Mouse (Mus musculus) heart, postnatal 14 days (tissue): Measurements from ENCODE around the gene Lypd1. TPM values are rescaled to one million over a fixed set of nuclear protein-coding genes. Genes with fewer than 3 reads are reported as not detected.
A peak's percentile ranks its signal among the peaks of the same experiment; 100 is the strongest.

Experiments
- DNase-seq, 2 experiments: peaks; one replicate each; pipeline ENCODE4 v3.0.0; 2021 to 2022
- intact Hi-C: fragments of 180-260 bp; cut with DNase I; formaldehyde crosslinking; loops from one replicate; pipeline ENCODE4 v1.15.1; 2025
- long read RNA-seq, 2 experiments: library from polyadenylated mRNA; stranded (forward); transcript quantifications; one replicate each; pipeline ENCODE4 v2.0.0; 2021
- total RNA-seq, 2 experiments: library from RNA; stranded (reverse); gene quantifications; 2 replicates each; pipeline ENCODE4 v1.2.3; 2021

Lypd1 gene
- under 1 TPM; 0.26 to 0.66 TPM for total RNA-seq
- long read RNA-seq, experiment 1, full-length matches to known transcripts, result 1 of 1 reads
- long read RNA-seq, experiment 1, partial matches to known transcripts, result 0 of 1 reads
- long read RNA-seq, experiment 1, other reads (novel, unspliced or antisense), result 0 of 1 reads
- long read RNA-seq, experiment 2, result 0 reads

DNA sequence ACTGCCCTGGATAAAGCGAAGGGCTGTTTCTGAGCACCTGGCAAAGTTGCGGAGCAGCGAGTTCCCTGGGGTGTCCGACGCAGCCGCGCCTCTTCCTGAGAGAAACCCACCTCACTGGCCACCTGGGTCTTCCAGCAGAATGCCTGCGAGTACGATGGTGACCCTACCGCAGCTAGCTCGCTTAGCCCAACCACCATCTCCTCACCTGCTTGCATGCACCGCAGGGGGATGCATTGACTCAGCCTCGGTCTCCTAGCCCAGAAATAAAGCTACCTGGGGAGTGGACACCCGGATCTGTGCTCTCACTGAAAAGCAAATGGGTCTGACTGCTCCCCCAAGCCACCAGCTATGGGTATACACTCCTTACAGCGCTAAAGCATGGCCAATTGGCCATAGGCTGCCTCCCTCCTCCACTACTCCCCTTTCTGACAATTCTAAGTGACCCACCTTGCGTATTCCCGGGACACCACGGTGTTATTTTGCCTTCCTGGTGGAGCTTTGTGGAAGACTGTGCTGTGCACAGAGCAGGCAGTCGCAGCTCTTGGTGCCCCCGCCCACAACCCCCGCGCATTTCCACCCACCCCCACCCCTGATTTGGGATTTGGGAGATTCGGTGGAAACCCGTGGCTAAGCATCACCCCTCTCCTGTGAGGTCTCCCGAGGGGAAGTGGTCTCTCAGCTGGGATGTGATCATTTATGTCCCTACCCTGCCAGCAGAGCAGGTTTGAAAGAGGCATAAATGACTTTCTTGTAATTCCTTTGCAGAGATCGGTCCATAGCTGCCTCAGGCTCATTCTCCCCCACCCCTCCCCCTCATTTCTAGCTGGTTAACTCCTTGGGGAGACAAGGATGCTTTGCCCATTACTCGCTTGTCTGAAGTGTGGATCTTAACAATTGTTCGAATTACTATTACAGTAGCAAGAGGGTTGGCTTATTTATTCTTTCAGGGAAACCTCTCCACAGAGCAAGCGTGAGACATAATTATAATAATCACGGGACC lies at the start of gene Lypd1:
TSS of gene Lypd1 (minus strand) at position 501 of the 1,000 bp plus-strand sequence.
- intact Hi-C loops, result no loop called here
- DNase-seq, result no peak

DNA sequence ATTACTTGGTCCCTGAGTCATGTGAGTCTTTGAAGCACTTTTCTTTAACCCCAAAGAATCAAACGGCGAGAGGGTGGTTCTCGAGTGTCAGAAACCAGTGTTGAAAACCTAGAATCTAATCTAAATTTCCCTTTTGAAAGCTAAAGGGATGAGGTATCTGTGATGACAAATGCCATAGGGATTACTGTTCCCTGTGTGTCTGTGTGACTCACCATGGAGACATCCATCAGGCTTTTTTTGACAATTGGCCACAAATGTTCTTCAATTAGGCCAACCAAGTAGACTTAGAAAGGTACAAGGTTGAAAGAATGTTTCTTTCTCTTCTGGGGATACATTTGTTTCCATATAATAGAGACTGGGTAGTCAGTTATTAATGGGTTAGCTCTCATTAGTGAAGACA lies 38.1 kb upstream of the Lypd1 start:
- intact Hi-C loops, result no loop called here
- DNase-seq, result no peak

DNA sequence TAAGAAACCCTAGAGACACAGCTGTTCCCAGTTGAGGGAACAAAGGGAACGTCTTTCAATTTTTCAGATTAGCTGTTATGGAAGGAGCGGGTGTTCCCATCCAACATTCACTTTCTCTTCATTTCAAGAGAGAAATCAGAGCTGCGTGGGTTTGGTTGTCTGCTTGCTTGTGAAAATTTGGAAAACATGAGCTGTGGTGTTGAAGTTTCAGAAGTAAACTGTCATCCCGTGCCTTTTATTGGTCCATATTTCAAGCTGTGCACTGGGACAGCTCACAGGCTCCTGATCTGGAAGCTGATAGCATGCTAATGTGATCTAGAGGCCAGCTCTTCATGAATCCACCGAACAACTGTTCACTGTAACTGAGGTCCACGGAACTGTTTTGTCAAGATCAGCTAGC lies 36.2 kb upstream of the Lypd1 start:
- no peak for DNase-seq
- intact Hi-C loops, result no loop called here

DNA sequence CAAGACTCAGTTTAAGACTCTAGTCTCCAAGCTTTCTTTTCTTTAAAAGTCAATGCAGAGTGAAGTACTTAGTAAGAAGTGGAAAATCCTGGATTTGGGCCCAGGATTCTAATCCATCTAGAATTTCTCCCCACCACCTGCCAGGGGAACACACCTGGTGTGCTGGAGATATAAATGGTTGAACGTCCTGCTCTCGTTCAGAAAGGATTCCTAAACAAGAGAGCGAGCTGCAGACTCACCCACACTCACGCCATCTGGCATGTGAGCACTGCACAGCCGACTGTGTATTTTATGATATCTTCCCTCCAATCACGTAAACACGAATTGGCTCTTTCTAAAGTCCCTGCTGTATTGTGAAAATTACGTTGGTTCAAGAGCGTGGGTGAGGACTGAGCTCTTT lies 32.2 kb upstream of the Lypd1 start:
- no peak for DNase-seq
- intact Hi-C loops, result no loop called here

DNA sequence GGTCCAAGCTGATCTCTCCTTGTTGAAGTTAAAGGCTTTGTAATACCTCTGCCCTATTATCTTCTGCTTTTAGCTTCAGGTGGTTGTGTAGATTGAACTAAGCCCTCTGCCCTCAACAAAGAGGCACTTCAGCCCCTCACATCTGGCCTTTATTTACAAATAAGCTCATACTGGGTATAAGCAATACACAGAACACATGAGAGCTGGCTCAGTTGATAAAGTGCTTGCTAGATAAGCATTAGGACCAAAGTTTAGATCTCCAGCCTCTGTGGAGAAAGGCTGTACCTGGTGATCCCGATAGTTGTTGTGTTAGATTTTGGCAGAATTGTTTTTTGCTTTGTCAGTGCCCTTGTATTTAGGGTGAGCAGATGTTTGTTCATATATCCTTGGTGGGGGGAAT lies 30.4 kb upstream of the Lypd1 start:
- no peak for DNase-seq
- intact Hi-C loops, result no loop called here

DNA sequence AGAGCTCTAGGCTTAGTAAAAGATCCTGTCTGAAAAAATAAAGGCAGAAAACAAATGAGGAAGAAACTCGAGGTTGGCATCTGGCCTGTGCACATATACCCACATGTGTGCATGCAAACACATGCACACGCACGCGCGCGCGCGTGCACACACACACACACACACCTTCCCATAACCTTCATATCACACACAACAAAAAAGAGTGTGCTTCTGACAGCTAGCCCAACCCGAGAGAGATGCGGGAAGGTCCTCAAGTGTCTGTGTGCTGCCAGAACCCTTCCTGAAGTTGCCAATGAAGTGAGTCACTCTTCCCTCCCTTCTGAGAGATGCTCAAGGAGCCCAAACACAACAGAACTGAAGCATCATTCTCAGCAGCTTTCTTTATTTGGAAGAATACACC lies 12.6 kb upstream of the Lypd1 start:
- intact Hi-C loops, result no loop called here
- no peak for DNase-seq

DNA sequence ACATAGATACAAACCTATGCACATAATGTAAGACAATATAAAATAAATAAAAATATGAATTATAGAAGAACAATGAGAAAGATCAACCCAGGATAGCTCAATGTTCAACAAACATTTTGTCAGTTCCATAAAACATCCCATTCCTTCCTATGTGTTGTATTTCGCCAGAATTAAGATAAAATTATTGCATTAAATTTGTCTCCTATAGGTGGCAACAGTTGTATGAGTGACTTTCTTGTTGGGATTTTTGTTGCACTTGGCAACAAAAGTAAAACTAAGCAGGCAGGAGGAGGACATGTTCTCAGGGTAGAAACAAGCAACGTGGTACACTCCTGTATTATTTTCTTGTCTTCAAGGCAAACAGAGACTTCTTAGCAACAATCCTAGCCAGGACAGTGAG lies 10.2 kb upstream of the Lypd1 start:
- intact Hi-C loops, result no loop called here
- DNase-seq, result no peak

DNA sequence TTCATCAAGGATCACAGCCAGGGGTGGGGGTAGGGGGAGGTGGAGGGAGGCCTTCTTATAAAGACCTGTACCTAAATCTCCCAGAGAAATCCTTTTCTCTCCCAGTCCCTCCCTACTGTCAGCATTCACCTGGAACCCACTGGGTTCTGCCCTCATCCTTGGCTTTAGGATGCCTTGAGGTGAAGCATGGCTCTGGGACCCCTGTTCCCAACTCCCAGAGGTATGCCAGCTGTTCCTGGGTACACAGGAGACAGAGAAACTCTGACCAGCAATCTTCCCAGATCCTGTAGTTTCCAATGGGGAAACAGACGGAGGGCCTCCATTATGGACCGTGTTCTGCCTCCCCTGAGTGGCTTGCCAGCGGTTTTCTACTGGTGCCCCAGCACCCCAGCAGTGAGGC lies 7.8 kb upstream of the Lypd1 start:
- DNase-seq, result no peak
- intact Hi-C loops, result no loop called here

DNA sequence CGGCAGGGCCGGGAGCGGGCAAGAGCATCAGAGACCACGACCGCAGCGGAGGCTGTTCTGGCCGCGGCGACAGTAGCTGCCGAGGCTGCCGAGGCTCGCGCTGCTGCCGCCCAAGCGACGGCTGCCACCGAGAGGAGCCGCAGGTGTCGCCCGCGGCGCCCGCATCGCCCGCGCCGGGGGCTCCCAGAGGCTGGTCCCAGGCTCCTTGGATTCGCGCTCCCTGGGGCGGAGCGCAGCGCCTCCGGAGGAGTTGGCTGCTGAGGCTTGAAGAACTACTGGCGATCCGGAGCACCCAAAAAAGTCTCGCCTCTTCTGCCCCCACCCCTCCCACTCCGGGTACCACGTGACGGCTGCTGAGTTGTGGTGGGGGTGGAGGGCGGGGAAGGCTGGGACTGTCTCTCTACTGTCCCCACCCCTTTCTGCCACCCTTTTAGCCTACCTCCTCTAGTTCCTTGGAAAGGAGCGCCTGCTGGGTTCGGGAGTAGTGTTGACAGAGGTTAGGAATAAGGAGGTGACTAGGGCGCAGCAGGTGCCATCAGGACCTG lies 928 bp downstream of the Lypd1 start:
- peak; percentile 10 to 24 for DNase-seq
- intact Hi-C loops, result no loop called here

DNA sequence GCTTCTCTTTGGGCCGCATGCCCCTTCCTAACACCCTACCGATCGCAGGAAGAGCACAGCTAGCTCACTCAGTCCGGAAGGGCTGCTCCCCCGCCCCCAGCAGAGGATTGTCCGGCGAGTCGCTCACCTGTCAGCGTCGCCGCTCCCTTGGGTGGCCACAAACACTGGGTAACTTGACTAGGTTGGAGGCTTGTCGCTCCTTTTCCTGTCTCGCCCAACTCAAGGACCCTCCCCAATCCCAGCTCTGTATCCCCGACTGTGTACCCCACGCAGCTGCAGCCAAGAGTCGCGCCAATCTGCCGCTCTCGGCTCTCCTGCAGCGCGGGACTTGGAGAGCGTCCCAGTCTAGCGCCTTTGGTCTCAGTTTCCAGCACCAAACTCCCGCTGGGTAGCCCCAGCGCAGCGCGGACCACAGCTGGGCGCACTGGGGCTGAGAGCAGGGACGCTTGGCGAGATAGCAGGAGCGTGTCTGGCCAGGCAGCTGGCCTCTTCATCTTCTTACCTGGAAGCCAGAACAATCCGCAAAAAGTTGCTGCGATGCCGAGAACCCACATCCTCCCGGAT lies 1.5 kb downstream of the Lypd1 start:
- intact Hi-C loops, result no loop called here

DNA sequence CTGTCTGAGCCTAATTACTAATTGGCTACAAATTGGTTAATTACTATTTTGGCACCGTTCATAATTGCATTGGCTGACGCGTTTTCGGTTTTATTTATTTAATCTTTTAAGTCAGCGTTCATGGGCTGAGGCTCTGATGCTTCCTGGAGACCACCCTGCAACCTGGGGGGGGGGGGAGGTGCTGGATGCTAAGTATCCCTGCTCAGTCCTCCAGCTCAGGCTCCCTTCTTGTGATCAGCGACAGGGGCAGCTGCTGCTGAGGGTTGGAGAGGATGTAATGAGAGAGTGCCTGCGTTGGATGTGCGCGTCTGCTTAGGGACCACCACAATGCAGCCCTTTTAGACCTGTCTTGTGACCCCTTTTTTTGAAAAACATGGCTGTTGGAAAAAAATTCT lies 2.0 kb downstream of the Lypd1 start:
- intact Hi-C loops, result no loop called here
- DNase-seq, result no peak

More for the DNA sequence above, 1.5 kb downstream of the Lypd1 start:
- peak; percentile 5 to 13 for DNase-seq

DNA sequence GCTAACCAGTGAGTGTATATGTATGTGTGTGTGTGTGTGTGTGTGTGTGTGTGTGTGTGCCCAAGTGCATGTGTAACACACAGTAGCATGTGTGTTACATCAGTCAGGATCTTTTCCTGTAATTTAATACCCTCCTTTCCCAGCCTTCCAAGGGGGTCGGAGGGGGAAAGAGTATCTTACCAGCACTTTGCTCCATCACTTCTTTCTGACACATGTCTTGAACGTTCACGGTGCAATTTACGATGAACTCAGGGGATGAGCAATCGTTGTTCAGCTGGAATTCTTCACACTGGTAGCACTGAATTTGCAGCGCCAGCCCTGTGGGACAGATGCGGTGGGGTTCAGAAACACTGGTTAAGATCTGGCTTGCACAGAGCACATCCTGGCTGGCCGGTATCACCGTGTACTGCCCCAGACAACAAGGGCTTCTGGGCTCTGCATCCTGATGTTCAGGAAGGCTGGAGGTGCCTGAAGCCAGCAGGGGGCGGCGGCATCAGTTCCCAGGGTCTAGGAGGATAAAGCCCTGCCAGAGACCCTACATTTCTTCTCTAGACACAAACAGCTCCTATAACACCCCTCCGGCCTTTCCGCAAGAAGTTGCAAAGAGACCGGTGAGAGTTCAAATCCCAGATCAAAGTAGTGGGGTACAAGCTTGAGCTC lies 2.6 kb downstream of the Lypd1 start:
- intact Hi-C loops, result no loop called here

DNA sequence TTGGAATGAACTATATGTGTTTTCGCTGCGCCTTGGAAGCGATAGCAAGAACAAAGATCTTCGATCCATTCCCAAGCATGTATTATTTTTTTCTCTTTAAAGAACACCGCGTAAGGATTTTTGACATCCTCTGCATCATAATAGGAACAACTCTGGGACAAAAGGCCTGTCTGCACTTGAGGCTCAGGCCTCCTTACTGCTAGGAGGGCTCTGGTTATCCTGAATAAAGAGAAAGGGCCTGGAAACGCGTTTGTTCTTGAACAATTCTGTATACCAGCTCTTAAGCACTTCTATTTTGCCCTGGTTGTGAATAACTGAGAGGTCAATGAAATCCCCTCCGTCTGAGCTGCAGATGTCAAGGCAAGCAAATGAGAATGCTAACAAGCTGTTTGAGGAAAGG lies 19.7 kb downstream of the Lypd1 start:
- no peak for DNase-seq
- intact Hi-C loops, result no loop called here

More for the DNA sequence above, 2.6 kb downstream of the Lypd1 start:
- DNase-seq, result peak; percentile 4 to 12

DNA sequence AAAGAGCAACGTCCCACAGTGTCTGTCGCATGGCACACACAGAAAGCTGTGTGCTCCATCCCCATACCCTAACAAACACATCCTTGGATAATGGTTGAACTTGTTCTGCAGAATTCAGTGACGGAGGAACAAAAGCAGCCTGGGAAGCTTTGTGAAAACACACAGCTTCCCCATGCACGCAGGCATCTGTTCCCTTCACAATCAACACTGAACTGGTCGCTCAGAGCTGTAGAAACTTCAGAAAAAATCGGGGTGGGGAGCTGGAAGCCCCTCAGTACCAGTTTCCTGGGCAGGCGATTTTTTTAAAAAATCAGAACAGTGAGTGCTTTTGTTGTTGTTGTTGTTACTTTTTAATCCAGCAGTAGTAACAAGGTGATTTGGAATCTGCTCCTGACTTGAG lies 42.8 kb downstream of the Lypd1 start:
- DNase-seq, result no peak
- intact Hi-C loops, result no loop called here

DNA sequence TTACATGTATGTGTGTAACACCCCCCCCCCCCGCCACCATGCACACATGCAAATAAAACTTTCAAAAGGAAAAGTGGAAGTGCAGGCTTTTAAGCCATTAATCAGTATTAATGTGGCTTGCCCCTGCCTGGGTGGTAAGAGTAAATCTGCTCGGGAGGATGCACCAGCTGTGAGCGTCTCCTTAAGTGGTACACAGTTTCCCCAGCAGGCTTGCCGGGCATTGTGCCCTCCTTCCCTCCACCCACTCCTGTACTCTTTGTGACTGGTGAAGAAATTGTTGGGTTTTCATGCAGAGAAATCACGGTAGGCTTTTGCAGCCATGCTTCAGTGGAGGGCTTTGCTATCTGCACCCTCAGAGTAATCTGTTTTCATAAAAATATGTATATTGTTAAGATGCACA lies 54.3 kb downstream of the Lypd1 start:
- intact Hi-C loops, result no loop called here
- no peak for DNase-seq

DNA sequence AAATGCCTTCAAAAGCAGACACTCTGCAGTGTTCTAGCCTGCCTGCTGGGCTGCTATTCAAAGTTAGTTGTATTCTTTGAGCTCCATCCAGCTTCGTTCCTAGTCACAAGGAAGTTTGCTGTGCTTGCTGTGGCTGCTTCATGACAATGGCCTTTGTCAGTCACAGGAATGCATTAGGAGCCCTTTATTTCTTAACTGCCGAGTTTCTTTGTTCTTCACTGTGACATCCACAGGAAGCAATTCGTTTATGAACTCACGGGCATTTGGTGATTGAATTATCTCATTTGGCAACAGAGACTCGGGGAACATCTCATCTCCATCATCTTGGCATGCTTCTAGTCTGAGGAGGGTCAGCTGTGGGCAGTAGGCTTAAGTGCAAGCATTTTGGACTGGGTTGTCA lies 58.3 kb downstream of the Lypd1 start:
- intact Hi-C loops, result no loop called here

DNA sequence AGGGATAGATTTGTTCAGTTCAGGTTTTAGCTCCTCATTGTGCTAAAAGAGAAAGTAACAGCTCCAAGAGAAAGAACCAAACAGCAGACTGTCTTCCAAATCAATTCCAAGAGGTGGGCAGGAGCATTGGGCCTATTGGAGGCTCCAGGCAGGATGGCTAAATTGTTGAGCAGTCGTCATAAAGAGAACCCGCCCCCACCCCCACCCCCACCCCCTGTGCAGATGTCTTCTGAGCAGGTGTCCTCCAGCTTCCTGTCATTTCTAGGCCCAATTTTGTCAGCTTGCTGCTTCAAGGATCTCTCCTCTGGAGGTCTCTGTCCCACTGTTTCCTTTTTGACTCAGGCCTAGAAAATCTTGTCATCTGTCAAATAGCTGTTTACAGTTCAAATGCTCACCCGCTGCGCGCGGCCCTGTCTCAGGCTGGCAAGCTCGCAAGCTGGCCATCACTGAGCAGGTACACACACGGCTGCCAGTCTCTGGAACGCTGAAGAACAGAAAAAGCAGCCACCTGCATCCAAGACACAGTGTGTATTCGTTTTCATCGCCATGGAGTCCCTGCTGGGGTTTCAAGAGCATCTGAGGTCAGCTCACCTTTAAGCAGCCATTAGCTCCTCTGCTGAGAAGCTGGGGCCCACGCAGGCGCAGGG lies 73.0 kb downstream of the Lypd1 start:
- intact Hi-C loops, result no loop called here
- no peak for DNase-seq

More for the DNA sequence above, 58.3 kb downstream of the Lypd1 start:
- DNase-seq, result no peak

DNA sequence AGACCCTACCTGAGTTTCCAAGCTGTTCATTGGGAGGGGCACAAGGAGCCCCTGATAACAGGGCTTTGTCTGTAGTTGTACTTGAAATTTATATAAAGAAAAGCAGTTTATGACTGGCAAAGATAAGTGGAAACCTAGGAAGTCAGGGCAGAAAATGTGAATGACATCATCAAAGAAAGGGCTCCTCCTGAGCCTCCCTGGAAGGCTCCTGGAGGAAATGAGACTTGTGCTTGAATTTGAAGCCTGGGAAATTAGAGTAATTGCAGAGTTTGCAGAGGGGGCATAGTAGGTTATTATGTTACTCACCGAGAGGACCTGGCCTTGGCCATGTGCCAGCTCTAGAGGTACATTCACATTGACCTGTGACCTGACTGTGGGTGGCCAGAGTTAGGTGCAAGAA lies 75.4 kb downstream of the Lypd1 start:
- DNase-seq, result no peak
- intact Hi-C loops, result no loop called here

DNA sequence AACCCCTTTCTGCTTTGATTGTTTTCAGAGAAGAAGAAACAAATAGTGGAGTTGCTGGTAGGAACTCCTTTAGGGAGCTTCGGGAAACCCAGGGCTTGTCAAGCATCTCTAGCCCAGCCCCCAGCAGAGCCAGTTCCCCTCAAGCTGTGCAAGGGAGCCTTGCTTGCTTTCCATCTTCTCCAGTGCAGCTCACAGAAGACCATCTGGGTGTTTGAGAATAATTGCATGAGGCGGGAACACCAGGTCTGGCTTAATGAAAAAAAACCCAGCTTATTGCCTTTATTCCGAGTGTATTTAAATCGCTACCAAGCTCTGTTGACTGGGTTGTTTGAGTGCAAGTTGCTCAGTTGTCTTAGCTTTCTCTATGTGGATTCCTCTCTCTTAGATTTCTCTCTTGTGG lies 89.3 kb downstream of the Lypd1 start:
- DNase-seq, result no peak
- intact Hi-C loops, result no loop called here

DNA sequence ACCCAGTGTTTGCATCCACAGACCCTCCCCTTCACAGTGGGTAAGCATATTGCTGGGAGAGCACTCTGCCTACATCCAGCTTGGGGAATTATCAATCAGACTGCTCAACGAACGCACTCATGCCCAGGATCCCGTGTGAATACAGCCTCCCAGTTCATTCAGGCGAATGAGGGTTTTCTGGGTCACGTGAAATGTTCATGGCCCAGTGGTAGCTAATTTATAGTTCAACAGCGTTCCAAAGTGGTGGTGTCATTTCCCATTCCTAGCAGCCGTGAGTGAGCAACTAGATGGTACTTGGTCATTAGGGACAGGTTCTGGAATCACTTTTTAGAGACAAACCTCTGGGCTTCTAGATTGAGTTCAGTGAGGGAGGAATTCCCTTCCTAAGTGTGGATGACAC lies 91.8 kb downstream of the Lypd1 start:
- no peak for DNase-seq
- intact Hi-C loops, result no loop called here
